Mouse (Mus musculus): Measurements from ENCODE around the gene Hoxa6. TPM values are rescaled to one million over a fixed set of nuclear protein-coding genes. Genes with fewer than 3 reads are reported as not detected.

The Hoxa6 gene
- polyA plus RNA-seq, 1 experiment from 2014 or later, result 0.95 TPM

- Histone ChIP-seq H3K4me2 (replicated peaks; ENCODE audit: low read depth, low read length) (peak overlapping the region; percentile 55), H3K9me3 (ENCODE audit: low read length) (no peaks in the 10 kb centered on the region), H3K36me3 (ENCODE audit: insufficient read depth, low read length) (no peaks in the 10 kb centered on the region), H3K4me3 (ENCODE audit: low read depth, low read length) (peak overlapping the region; percentile 60), H3K27me3 (replicated peaks; ENCODE audit: insufficient read depth, low read length) (peaks cover 26% of the 10 kb centered on the region; the same call in 1 of the 2 replicates), H3K4me1 (ENCODE audit: insufficient read depth, low read depth, low read length) (no peaks in the 10 kb centered on the region; the same call in 1 of the 2 replicates), H3K9ac (replicated peaks; ENCODE audit: low read depth) (peak overlapping the region; percentile 92), H3K27ac (ENCODE audit: low read length) (peak overlapping the region; percentile 87)
- DNase-seq (ENCODE audit: low spot score), result no peak
- 11% methylated on average over 10 of the region's 10 CpGs for WGBS
- no peak for TF ChIP-seq CTCF (IDR thresholded peaks at IDR 0.05)
- TF ChIP-seq EP300 (IDR thresholded peaks at IDR 0.05), result no peak
- no peak for ATAC-seq
These were observed 5.5 kb downstream of the Hoxa6 start for GRCm38 (mm10) chr6:52203121-52203370.

- Histone ChIP-seq H3K4me2 (replicated peaks; ENCODE audit: low read depth, low read length) (peak overlapping the region; percentile 55), H3K4me3 (ENCODE audit: low read depth, low read length) (peak overlapping the region; percentile 60), H3K4me1 (ENCODE audit: insufficient read depth, low read depth, low read length) (no peaks in the 10 kb centered on the region; the same call in 1 of the 2 replicates), H3K27me3 (replicated peaks; ENCODE audit: insufficient read depth, low read length) (peaks cover 26% of the 10 kb centered on the region; the same call in 1 of the 2 replicates), H3K9me3 (ENCODE audit: low read length) (no peaks in the 10 kb centered on the region), H3K9ac (replicated peaks; ENCODE audit: low read depth) (peak overlapping the region; percentile 92), H3K27ac (ENCODE audit: low read length) (peak overlapping the region; percentile 87), H3K36me3 (ENCODE audit: insufficient read depth, low read length) (no peaks in the 10 kb centered on the region)
- no peak for ATAC-seq
- DNase-seq (ENCODE audit: low spot score), result no peak
- no peak for TF ChIP-seq CTCF (IDR thresholded peaks at IDR 0.05)
- TF ChIP-seq EP300 (IDR thresholded peaks at IDR 0.05), result no peak
- 8% methylated on average over 22 of the region's 22 CpGs for WGBS
These were observed 6.0 kb downstream of the Hoxa6 start for GRCm38 (mm10) chr6:52202362-52203120.

GRCm38 (mm10) chr6:52201269-52201668, 7.3 kb downstream of the Hoxa6 start:
- DNase-seq (ENCODE audit: low spot score) (no peak), ATAC-seq (no peak)
- peak overlapping the region; percentile 20; the same call in 1 of the 2 replicates for H3K9ac ChIP-seq (replicated peaks; ENCODE audit: low read depth)
- peaks cover 14% of the 10 kb centered on the region; the same call in 1 of the 2 replicates for H3K27me3 ChIP-seq (replicated peaks; ENCODE audit: insufficient read depth, low read length)
- peak overlapping the region; percentile 83 for H3K27ac ChIP-seq (ENCODE audit: low read length)
- H3K4me1 ChIP-seq (ENCODE audit: insufficient read depth, low read depth, low read length), result no peaks in the 10 kb centered on the region; the same call in 1 of the 2 replicates
- peak overlapping the region; percentile 55 for H3K4me2 ChIP-seq (replicated peaks; ENCODE audit: low read depth, low read length)
- no peaks in the 10 kb centered on the region for H3K36me3 ChIP-seq (ENCODE audit: insufficient read depth, low read length)
- no peak for TF ChIP-seq CTCF (IDR thresholded peaks at IDR 0.05)
- TF ChIP-seq EP300 (IDR thresholded peaks at IDR 0.05), result no peak
- peak overlapping the region; percentile 22 for H3K4me3 ChIP-seq (ENCODE audit: low read depth, low read length)
- no peaks in the 10 kb centered on the region for H3K9me3 ChIP-seq (ENCODE audit: low read length)
- WGBS, result 67% methylated on average over 1 of the region's 1 CpGs

- Histone ChIP-seq H3K36me3 (ENCODE audit: insufficient read depth, low read length) (no peaks in the 10 kb centered on the region), H3K27me3 (replicated peaks; ENCODE audit: insufficient read depth, low read length) (peaks cover 9% of the 10 kb centered on the region; the same call in 1 of the 2 replicates), H3K9ac (replicated peaks; ENCODE audit: low read depth) (peak overlapping the region; percentile 20), H3K4me3 (ENCODE audit: low read depth, low read length) (peak overlapping the region; percentile 22), H3K27ac (ENCODE audit: low read length) (peak overlapping the region; percentile 83), H3K9me3 (ENCODE audit: low read length) (no peaks in the 10 kb centered on the region), H3K4me1 (ENCODE audit: insufficient read depth, low read depth, low read length) (no peaks in the 10 kb centered on the region; the same call in 1 of the 2 replicates), H3K4me2 (replicated peaks; ENCODE audit: low read depth, low read length) (peak overlapping the region; percentile 55)
- no peak for ATAC-seq
- TF ChIP-seq CTCF (IDR thresholded peaks at IDR 0.05) (no peak), EP300 (IDR thresholded peaks at IDR 0.05) (no peak)
- 21% methylated on average over 10 of the region's 10 CpGs for WGBS
- DNase-seq (ENCODE audit: low spot score), result no peak
These were observed 7.7 kb downstream of the Hoxa6 start for GRCm38 (mm10) chr6:52200751-52201250.

- Histone ChIP-seq H3K4me1 (ENCODE audit: insufficient read depth, low read depth, low read length) (no peaks in the 10 kb centered on the region; the same call in 1 of the 2 replicates), H3K27ac (ENCODE audit: low read length) (peak overlapping the region; percentile 83), H3K4me2 (replicated peaks; ENCODE audit: low read depth, low read length) (peak overlapping the region; percentile 55), H3K27me3 (replicated peaks; ENCODE audit: insufficient read depth, low read length) (peaks cover 9% of the 10 kb centered on the region; the same call in 1 of the 2 replicates), H3K36me3 (ENCODE audit: insufficient read depth, low read length) (no peaks in the 10 kb centered on the region), H3K9me3 (ENCODE audit: low read length) (no peaks in the 10 kb centered on the region), H3K4me3 (ENCODE audit: low read depth, low read length) (peak overlapping the region; percentile 22; the same call in 1 of the 2 replicates), H3K9ac (replicated peaks; ENCODE audit: low read depth) (peak overlapping the region; percentile 20; the same call in 1 of the 2 replicates)
- DNase-seq (ENCODE audit: low spot score) (peak; percentile 76), ATAC-seq (no peak)
- WGBS, result 9% methylated on average over 30 of the region's 30 CpGs
- no peak for TF ChIP-seq EP300 (IDR thresholded peaks at IDR 0.05)
- no peak for TF ChIP-seq CTCF (IDR thresholded peaks at IDR 0.05)
These were observed 8.3 kb downstream of the Hoxa6 start for GRCm38 (mm10) chr6:52200073-52200750.

- Histone ChIP-seq H3K4me3 (ENCODE audit: low read depth, low read length) (no peak overlapping the region), H3K27me3 (replicated peaks; ENCODE audit: insufficient read depth, low read length) (0 out of 2 replicates have a peak, but pooled peaks cover 9% of the 10 kb centered on the region), H3K4me1 (ENCODE audit: insufficient read depth, low read depth, low read length) (no peaks in the 10 kb centered on the region), H3K27ac (ENCODE audit: low read length) (peak overlapping the region; percentile 76), H3K4me2 (replicated peaks; ENCODE audit: low read depth, low read length) (peak overlapping the region; percentile 25), H3K9ac (replicated peaks; ENCODE audit: low read depth) (no peak overlapping the region), H3K9me3 (ENCODE audit: low read length) (no peaks in the 10 kb centered on the region), H3K36me3 (ENCODE audit: insufficient read depth, low read length) (no peaks in the 10 kb centered on the region)
- DNase-seq (ENCODE audit: low spot score), result peak; percentile 91
- WGBS, result 12% methylated on average over 10 of the region's 10 CpGs
- TF ChIP-seq CTCF (IDR thresholded peaks at IDR 0.05) (peak; percentile 71), EP300 (IDR thresholded peaks at IDR 0.05) (no peak; the same call in 1 of the 2 replicates)
- peak; percentile 84 for ATAC-seq
These were observed 11.3 kb downstream of the Hoxa6 start for GRCm38 (mm10) chr6:52197271-52197670.
